Mouse (Mus musculus) erythroblast, embryonic 14.5 days (primary cell): ENCODE measurements around the gene Slc15a2.

ENCODE experiments used
- GATA1 ChIP-seq: IDR thresholded peaks from 2 replicates; pipeline ENCODE4 v1.6.1; 2012; ENCODE audit warnings: low read length, inconsistent platforms, mixed read lengths
- TAL1 ChIP-seq: IDR thresholded peaks from 3 replicates; pipeline ENCODE4 v1.6.1; 2012; ENCODE audit warnings: low read length, inconsistent platforms, mixed read lengths

DNA sequence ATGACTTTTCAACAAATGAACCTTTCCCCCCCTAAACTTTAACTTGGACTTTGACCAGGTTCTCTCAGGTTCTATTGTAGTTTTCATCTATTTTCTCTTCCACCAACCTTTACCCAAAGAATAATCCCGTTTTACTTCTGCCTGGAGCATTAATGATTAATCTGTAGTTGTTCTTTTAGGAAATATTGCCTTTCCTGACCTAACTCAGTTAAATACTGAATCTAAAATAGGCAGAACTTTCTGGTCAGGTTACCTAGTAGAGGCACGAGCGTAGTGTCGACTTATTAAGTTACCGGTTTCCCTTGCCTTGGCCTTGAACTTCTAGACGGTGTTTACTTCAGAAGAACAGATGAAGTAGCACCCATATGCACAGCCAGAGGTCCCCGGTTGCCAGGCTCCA is 1.7 kb upstream of the Slc15a2 start:
- no peak for TF ChIP-seq TAL1
- no peak for TF ChIP-seq GATA1
